Mouse (Mus musculus) gonadal fat pad, adult 2 months (tissue): ENCODE measurements around the gene Zfp827. TPM values are rescaled to one million over a fixed set of nuclear protein-coding genes. Genes with fewer than 3 reads are reported as not detected.
"Not testable (repeated sequence)": the region's sequence is repeated elsewhere in the genome, so short reads cannot be mapped to it uniquely, and the experiment has no call there.

ENCODE experiments used
- DNase-seq: peaks from one replicate; pipeline ENCODE4 v3.0.0-alpha.2; 2012; ENCODE audit warnings: low read depth
- polyA plus RNA-seq: library from polyadenylated mRNA; depleted of rRNA; stranded (reverse); fragments of >200 nt; gene quantifications from 2 replicates; pipeline ENCODE4 v1.2.3, GENCODE M21; 2012

Gene Zfp827
- polyA plus RNA-seq, 1 experiment = 8.4 TPM

GRCm38 (mm10) chr8:79111461-79111860 is 83.2 kb downstream of the Zfp827 start:
- no peak for DNase-seq

GRCm38 (mm10) chr8:79112480-79112879 is 84.2 kb downstream of the Zfp827 start:
- no peak for DNase-seq

GRCm38 (mm10) chr8:79113533-79113932 is 85.3 kb downstream of the Zfp827 start:
- DNase-seq = peak; percentile 68

- peak; percentile 66 for DNase-seq
Measured at GRCm38 (mm10) chr8:79114561-79114960, 86.3 kb downstream of the Zfp827 start.

GRCm38 (mm10) chr8:79116436-79116835 is 88.2 kb downstream of the Zfp827 start:
- DNase-seq = no peak

- DNase-seq = no peak
Measured at GRCm38 (mm10) chr8:79117711-79118110, 89.5 kb downstream of the Zfp827 start.

- no peak for DNase-seq
Measured at GRCm38 (mm10) chr8:79121614-79122013, 93.4 kb downstream of the Zfp827 start.

GRCm38 (mm10) chr8:79124231-79124630 is 96.0 kb downstream of the Zfp827 start:
- no peak for DNase-seq

GRCm38 (mm10) chr8:79127211-79127816 is 99.1 kb downstream of the Zfp827 start:
- no peak for DNase-seq

- DNase-seq = not testable (repeated sequence)
Measured at GRCm38 (mm10) chr8:79128534-79128933, 100.3 kb downstream of the Zfp827 start.

GRCm38 (mm10) chr8:79139614-79140013 is 111.4 kb downstream of the Zfp827 start:
- DNase-seq = no peak

GRCm38 (mm10) chr8:79140981-79141380 is 112.7 kb downstream of the Zfp827 start:
- no peak for DNase-seq

- DNase-seq = no peak
Measured at GRCm38 (mm10) chr8:79141592-79141991, 113.4 kb downstream of the Zfp827 start.

GRCm38 (mm10) chr8:79143729-79144128 is 115.5 kb downstream of the Zfp827 start:
- no peak for DNase-seq

GRCm38 (mm10) chr8:79145210-79145609 is 117.0 kb downstream of the Zfp827 start:
- DNase-seq = no peak

- DNase-seq = no peak
Measured at GRCm38 (mm10) chr8:79145626-79146025, 117.4 kb downstream of the Zfp827 start.

- DNase-seq = no peak
Measured at GRCm38 (mm10) chr8:79148799-79149198, 120.6 kb downstream of the Zfp827 start.

GRCm38 (mm10) chr8:79149880-79150279 is 121.6 kb downstream of the Zfp827 start:
- no peak for DNase-seq

GRCm38 (mm10) chr8:79150544-79151192 is 122.4 kb downstream of the Zfp827 start:
- DNase-seq = no peak

GRCm38 (mm10) chr8:79151644-79152043 is 123.4 kb downstream of the Zfp827 start:
- DNase-seq = no peak

GRCm38 (mm10) chr8:79153201-79153600 is 125.0 kb downstream of the Zfp827 start:
- DNase-seq = no peak

- no peak for DNase-seq
Measured at GRCm38 (mm10) chr8:79153637-79154036, 125.4 kb downstream of the Zfp827 start.

GRCm38 (mm10) chr8:79155556-79156161 is 127.4 kb downstream of the Zfp827 start:
- DNase-seq = no peak
